Mouse (Mus musculus) neural tube, embryonic 13.5 days (tissue): Measurements from ENCODE around the gene Prokr1. TPM values are rescaled to one million over a fixed set of nuclear protein-coding genes. Genes with fewer than 3 reads are reported as not detected.
"Not testable (repeated sequence)": the region's sequence is repeated elsewhere in the genome, so short reads cannot be mapped to it uniquely, and the experiment has no call there.

Experiments
- ATAC-seq: fragments of 200-750 bp; cut with Nextera tagmentation; 2 replicates; pipeline ENCODE4 v1.8.0; 2017; ENCODE audit warnings: low read depth, mild to moderate bottlenecking, moderate TSS enrichment, moderate library complexity
- H3K27ac ChIP-seq: fragments of 300-500 bp; sonication (generic); replicated peaks from 2 replicates; pipeline ENCODE4 v1.5.1; 2015; ENCODE audit warnings: moderate library complexity, mild to moderate bottlenecking, inconsistent platforms
- H3K27me3 ChIP-seq: fragments of 300-500 bp; sonication (generic); 2 replicates; pipeline ENCODE4 v1.6.1; 2015; ENCODE audit warnings: mild to moderate bottlenecking, inconsistent platforms
- H3K36me3 ChIP-seq: fragments of 300-500 bp; sonication (generic); 2 replicates; pipeline ENCODE4 v1.6.1; 2015; ENCODE audit warnings: mild to moderate bottlenecking, inconsistent platforms
- H3K4me1 ChIP-seq: fragments of 300-500 bp; sonication (generic); replicated peaks from 2 replicates; pipeline ENCODE4 v1.6.1; 2015; ENCODE audit warnings: inconsistent platforms
- H3K4me2 ChIP-seq: fragments of 300-500 bp; sonication (generic); 2 replicates; pipeline ENCODE4 v1.6.1; 2015; ENCODE audit warnings: inconsistent platforms, mild to moderate bottlenecking, moderate library complexity
- H3K4me3 ChIP-seq: fragments of 300-500 bp; sonication (generic); 2 replicates; pipeline ENCODE4 v1.5.1; 2015; ENCODE audit warnings: mild to moderate bottlenecking, inconsistent platforms
- H3K9ac ChIP-seq: fragments of 300-500 bp; sonication (generic); 2 replicates; pipeline ENCODE4 v1.6.1; 2015; ENCODE audit warnings: moderate library complexity, mild to moderate bottlenecking, inconsistent platforms
- H3K9me3 ChIP-seq: fragments of 300-500 bp; sonication (generic); 2 replicates; pipeline ENCODE4 v1.6.1; 2016; ENCODE audit warnings: inconsistent platforms
- WGBS: fragments of 180-500 bp; shearing (Covaris S2); methylation state at CpG from one replicate; pipeline ENCODE4 v1.1.7; 2015; 5-methylcytosine and 5-hydroxymethylcytosine counted together
- polyA plus RNA-seq: library from polyadenylated mRNA; unstranded; fragments of >200 nt; fragmentation: Nextera tagmentation; extraction: Ambion mirVana; gene quantifications from 2 replicates; pipeline ENCODE4 v1.2.1, GENCODE M21; 2015

Gene Prokr1
- polyA plus RNA-seq: 5.3 and 5.7 TPM in 2 replicates

- Histone ChIP-seq H3K4me3 (peak within 1 kb of the TSS; percentile 45), H3K27me3 (peaks cover 20% of the 10 kb centered on the region), H3K4me2 (peak within 1 kb of the TSS; percentile 93), H3K27ac (peak within 1 kb of the TSS; percentile 23), H3K4me1 (peaks cover 37% of the 10 kb centered on the region), H3K9me3 (no peaks in the 10 kb centered on the region), H3K36me3 (no peaks in the 10 kb centered on the region), H3K9ac (peak within 1 kb of the TSS; percentile 71)
- under 1% methylated on average over 34 of the region's 34 CpGs for WGBS
- ATAC-seq: peak; percentile 89
Observed at GRCm38 (mm10) chr6:87590394-87591281, at the start of gene Prokr1. Gene Prokr1 (minus strand): TSS chr6:87590743.

GRCm38 (mm10) chr6:87638134-87638660 lies 47.7 kb upstream of the Prokr1 start:
- Histone ChIP-seq H3K36me3 (no peaks in the 10 kb centered on the region; the same call in none of the 2 replicates), H3K27ac (no peak overlapping the region), H3K4me2 (no peak overlapping the region), H3K4me3 (no peak overlapping the region), H3K9ac (no peak overlapping the region), H3K4me1 (no peaks in the 10 kb centered on the region; the same call in 1 of the 2 replicates), H3K27me3 (no peaks in the 10 kb centered on the region), H3K9me3 (no peaks in the 10 kb centered on the region)
- ATAC-seq: no peak
- WGBS: 68% methylated on average over 11 of the region's 11 CpGs

GRCm38 (mm10) chr6:87632176-87632575 lies 41.6 kb upstream of the Prokr1 start:
- Histone ChIP-seq H3K36me3 (peaks cover 4% of the 10 kb centered on the region; the same call in 1 of the 2 replicates), H3K4me1 (no peaks in the 10 kb centered on the region), H3K9me3 (0 out of 2 replicates have a peak, but pooled peaks cover 5% of the 10 kb centered on the region), H3K4me2 (no peak overlapping the region), H3K27ac (no peak overlapping the region), H3K9ac (no peak overlapping the region), H3K4me3 (no peak overlapping the region), H3K27me3 (no peaks in the 10 kb centered on the region)
- no peak for ATAC-seq
- 84% methylated on average over 4 of the region's 4 CpGs for WGBS

- H3K36me3 ChIP-seq, H3K4me2 ChIP-seq, H3K9ac ChIP-seq, ATAC-seq, H3K27ac ChIP-seq, H3K4me1 ChIP-seq, H3K4me3 ChIP-seq, H3K27me3 ChIP-seq, H3K9me3 ChIP-seq: not testable (repeated sequence)
- WGBS: 77% methylated on average over 13 of the region's 15 CpGs
Observed at GRCm38 (mm10) chr6:87628936-87629335, 38.4 kb upstream of the Prokr1 start.

GRCm38 (mm10) chr6:87623151-87623550 lies 32.6 kb upstream of the Prokr1 start:
- Histone ChIP-seq H3K27me3 (no peaks in the 10 kb centered on the region), H3K4me3 (no peak overlapping the region), H3K4me1 (0 out of 2 replicates have a peak, but pooled peaks cover 6% of the 10 kb centered on the region), H3K4me2 (no peak overlapping the region), H3K36me3 (no peaks in the 10 kb centered on the region), H3K27ac (no peak overlapping the region), H3K9ac (no peak overlapping the region), H3K9me3 (no peaks in the 10 kb centered on the region)
- 90% methylated on average over 3 of the region's 3 CpGs for WGBS
- no peak for ATAC-seq

- Histone ChIP-seq H3K4me2 (no peak overlapping the region), H3K9ac (no peak overlapping the region), H3K27ac (peak overlapping the region; percentile 62), H3K4me3 (no peak overlapping the region), H3K4me1 (0 out of 2 replicates have a peak, but pooled peaks cover 6% of the 10 kb centered on the region), H3K9me3 (no peaks in the 10 kb centered on the region), H3K27me3 (no peaks in the 10 kb centered on the region), H3K36me3 (no peaks in the 10 kb centered on the region)
- 53% methylated on average over 3 of the region's 3 CpGs for WGBS
- ATAC-seq: peak; percentile 84
Observed at GRCm38 (mm10) chr6:87621281-87621680, 30.7 kb upstream of the Prokr1 start.

- Histone ChIP-seq H3K27ac (no peak overlapping the region), H3K4me3 (no peak overlapping the region), H3K4me1 (0 out of 2 replicates have a peak, but pooled peaks cover 6% of the 10 kb centered on the region), H3K36me3 (no peaks in the 10 kb centered on the region), H3K4me2 (no peak overlapping the region), H3K9ac (no peak overlapping the region), H3K9me3 (no peaks in the 10 kb centered on the region), H3K27me3 (no peaks in the 10 kb centered on the region)
- no peak for ATAC-seq
- 80% methylated on average over 8 of the region's 8 CpGs for WGBS
Observed at GRCm38 (mm10) chr6:87618021-87618420, 27.5 kb upstream of the Prokr1 start.

- Histone ChIP-seq H3K36me3 (no peaks in the 10 kb centered on the region), H3K27me3 (no peaks in the 10 kb centered on the region), H3K9ac (no peak overlapping the region), H3K4me2 (no peak overlapping the region), H3K4me1 (no peaks in the 10 kb centered on the region), H3K4me3 (no peak overlapping the region), H3K27ac (0 out of 2 replicates have a peak overlapping the region, but pooled peaks have one; percentile 18), H3K9me3 (no peaks in the 10 kb centered on the region)
- no peak for ATAC-seq
- 86% methylated on average over 14 of the region's 14 CpGs for WGBS
Observed at GRCm38 (mm10) chr6:87615696-87616083, 25.1 kb upstream of the Prokr1 start.

- H3K4me2 ChIP-seq: no peak overlapping the region
- no peaks in the 10 kb centered on the region for H3K9me3 ChIP-seq
- H3K4me1 ChIP-seq: no peaks in the 10 kb centered on the region
- no peak overlapping the region for H3K9ac ChIP-seq
- WGBS: 58% methylated on average over 11 of the region's 11 CpGs
- ATAC-seq: no peak
- no peaks in the 10 kb centered on the region for H3K36me3 ChIP-seq
- no peak overlapping the region for H3K4me3 ChIP-seq
- no peaks in the 10 kb centered on the region for H3K27me3 ChIP-seq
- 0 out of 2 replicates have a peak overlapping the region, but pooled peaks have one; percentile 18 for H3K27ac ChIP-seq
Observed at GRCm38 (mm10) chr6:87614794-87615695, 24.5 kb upstream of the Prokr1 start.

GRCm38 (mm10) chr6:87599825-87600224 lies 9.3 kb upstream of the Prokr1 start:
- Histone ChIP-seq H3K9me3 (no peaks in the 10 kb centered on the region), H3K36me3 (no peaks in the 10 kb centered on the region), H3K4me3 (no peak overlapping the region), H3K4me1 (peaks cover 8% of the 10 kb centered on the region), H3K9ac (no peak overlapping the region), H3K4me2 (no peak overlapping the region), H3K27ac (no peak overlapping the region), H3K27me3 (no peaks in the 10 kb centered on the region)
- no peak for ATAC-seq

GRCm38 (mm10) chr6:87597116-87597833 lies 6.7 kb upstream of the Prokr1 start:
- Histone ChIP-seq H3K4me3 (no peak overlapping the region), H3K27me3 (no peaks in the 10 kb centered on the region), H3K4me1 (peaks cover 8% of the 10 kb centered on the region), H3K36me3 (no peaks in the 10 kb centered on the region), H3K9ac (no peak overlapping the region), H3K4me2 (no peak overlapping the region), H3K27ac (peak overlapping the region; percentile 59), H3K9me3 (no peaks in the 10 kb centered on the region)
- 31% methylated on average over 10 of the region's 10 CpGs for WGBS
- peak; percentile 94 for ATAC-seq
